Mouse (Mus musculus) stomach, postnatal 0 days (tissue): ENCODE data around the gene Nectin1.

Experiments
- CTCF ChIP-seq: IDR thresholded peaks from 2 replicates; pipeline ENCODE4 v1.5.1; 2016; ENCODE audit warnings: antibody characterized with exemption, low read depth, mild to moderate bottlenecking, moderate library complexity
- EP300 ChIP-seq: optimal IDR thresholded peaks from 2 replicates; pipeline ENCODE3; 2016; ENCODE audit warnings: antibody characterized with exemption

- TF ChIP-seq CTCF (no peak), EP300 (no peak)
Observed at GRCm38 (mm10) chr9:43753481-43753880, 9.7 kb downstream of the Nectin1 start.
